Mouse (Mus musculus) liver, adult 2 months (tissue): Measurements from ENCODE around the gene Cntn3. TPM values are rescaled to one million over a fixed set of nuclear protein-coding genes. Genes with fewer than 3 reads are reported as not detected.

Experiments
- DNase-seq: peaks from one replicate; pipeline ENCODE4 v3.0.0-alpha.2; 2011; ENCODE audit warnings: low read depth, low spot score; ENCODE audit errors: extremely low read depth
- H3K27ac ChIP-seq: fragments of 200-500 bp; replicated peaks from 2 replicates; pipeline ENCODE4 v1.5.1; 2012; ENCODE audit warnings: low read depth, mild to moderate bottlenecking, control low read depth, inconsistent platforms, low read length; ENCODE audit not compliant: insufficient read depth
- H3K27me3 ChIP-seq: fragments of 200-500 bp; 2 replicates; pipeline ENCODE4 v1.6.1; 2012; ENCODE audit warnings: mild to moderate bottlenecking, moderate library complexity, low read length, inconsistent platforms; ENCODE audit not compliant: control insufficient read depth, insufficient read depth
- H3K36me3 ChIP-seq: fragments of 200-500 bp; 2 replicates; pipeline ENCODE4 v1.6.1; 2012; ENCODE audit warnings: low read length, inconsistent platforms; ENCODE audit not compliant: control insufficient read depth, insufficient read depth
- H3K4me1 ChIP-seq: fragments of 200-500 bp; 2 replicates; pipeline ENCODE4 v1.6.1; 2011; ENCODE audit warnings: low read length; ENCODE audit not compliant: control insufficient read depth, insufficient read depth
- H3K4me3 ChIP-seq: fragments of 200-500 bp; 2 replicates; pipeline ENCODE4 v1.5.1; 2011; ENCODE audit warnings: low read depth, mild to moderate bottlenecking, control low read depth, low read length, moderate library complexity; ENCODE audit not compliant: insufficient read depth
- H3K79me2 ChIP-seq: fragments of 200-500 bp; 2 replicates; pipeline ENCODE4 v1.6.1; 2012; ENCODE audit warnings: inconsistent platforms, mild to moderate bottlenecking, low read length, moderate library complexity; ENCODE audit not compliant: control insufficient read depth, insufficient read depth
- H3K9ac ChIP-seq: fragments of 200-500 bp; 2 replicates; pipeline ENCODE4 v1.6.1; 2012; ENCODE audit warnings: low read depth, mild to moderate bottlenecking, control low read depth, inconsistent platforms, low read length
- CTCF ChIP-seq: fragments of 200-500 bp; IDR thresholded peaks from 2 replicates; pipeline ENCODE4 v1.5.1; 2011; ENCODE audit warnings: low read depth, low read length, control low read depth
- POLR2A ChIP-seq: fragments of 200-500 bp; IDR thresholded peaks from 2 replicates; pipeline ENCODE4 v1.6.1; 2011; ENCODE audit warnings: low read length, control low read depth; ENCODE audit not compliant: insufficient read depth; ENCODE audit errors: extremely low read depth
- WGBS: fragments of 180-500 bp; shearing (Covaris S2); methylation state at CpG from one replicate; pipeline ENCODE4 v1.1.7; 2018; 5-methylcytosine and 5-hydroxymethylcytosine counted together
- polyA plus RNA-seq: library from polyadenylated mRNA; depleted of rRNA; stranded (reverse); fragments of >200 nt; gene quantifications from 2 replicates; pipeline ENCODE4 v1.2.3, GENCODE M21; 2012
- total RNA-seq: library from RNA; depleted of rRNA; stranded (reverse); fragments of >200 nt; gene quantifications from 2 replicates; pipeline ENCODE4 v1.2.3, GENCODE M21; 2014

Gene Cntn3
- total and polyA plus RNA-seq, 2 experiments: not detected

GRCm38 (mm10) chr6:102427549-102427948 is 145.4 kb downstream of the Cntn3 start:
- Histone ChIP-seq H3K4me3 (no peak overlapping the region), H3K27ac (no peak overlapping the region), H3K79me2 (no peaks in the 10 kb centered on the region), H3K36me3 (no peaks in the 10 kb centered on the region), H3K4me1 (no peaks in the 10 kb centered on the region), H3K27me3 (no peaks in the 10 kb centered on the region), H3K9ac (no peak overlapping the region)
- WGBS: 88% methylated on average over 1 of the region's 1 CpGs
- TF ChIP-seq CTCF: no peak
- no peak for TF ChIP-seq POLR2A
- DNase-seq: no peak

- no peak for DNase-seq
- no peaks in the 10 kb centered on the region for H3K36me3 ChIP-seq
- no peak overlapping the region for H3K9ac ChIP-seq
- WGBS: 71% methylated on average over 1 of the region's 1 CpGs
- H3K4me3 ChIP-seq: no peak overlapping the region
- no peak overlapping the region for H3K27ac ChIP-seq
- no peak for TF ChIP-seq CTCF
- TF ChIP-seq POLR2A: no peak
- no peaks in the 10 kb centered on the region for H3K4me1 ChIP-seq
- no peaks in the 10 kb centered on the region for H3K27me3 ChIP-seq
- H3K79me2 ChIP-seq: no peaks in the 10 kb centered on the region
These were observed 151.1 kb downstream of the Cntn3 start for GRCm38 (mm10) chr6:102421781-102422180.

GRCm38 (mm10) chr6:102388590-102388989 is 184.3 kb downstream of the Cntn3 start:
- Histone ChIP-seq H3K4me3 (no peak overlapping the region), H3K36me3 (no peaks in the 10 kb centered on the region), H3K27me3 (no peaks in the 10 kb centered on the region), H3K9ac (no peak overlapping the region), H3K4me1 (no peaks in the 10 kb centered on the region), H3K27ac (no peak overlapping the region), H3K79me2 (no peaks in the 10 kb centered on the region)
- 84% methylated on average over 4 of the region's 4 CpGs for WGBS
- no peak for DNase-seq
- TF ChIP-seq CTCF: no peak
- TF ChIP-seq POLR2A: no peak

GRCm38 (mm10) chr6:102372112-102372511 is 200.8 kb downstream of the Cntn3 start:
- DNase-seq: no peak
- no peaks in the 10 kb centered on the region for H3K79me2 ChIP-seq
- H3K27me3 ChIP-seq: no peaks in the 10 kb centered on the region
- H3K9ac ChIP-seq: no peak overlapping the region
- WGBS: 28% methylated on average over 1 of the region's 1 CpGs
- no peak for TF ChIP-seq POLR2A
- no peak for TF ChIP-seq CTCF
- no peak overlapping the region for H3K27ac ChIP-seq
- no peak overlapping the region for H3K4me3 ChIP-seq
- H3K36me3 ChIP-seq: no peaks in the 10 kb centered on the region
- H3K4me1 ChIP-seq: no peaks in the 10 kb centered on the region

- no peaks in the 10 kb centered on the region for H3K36me3 ChIP-seq
- H3K4me1 ChIP-seq: no peaks in the 10 kb centered on the region
- H3K27me3 ChIP-seq: no peaks in the 10 kb centered on the region
- TF ChIP-seq POLR2A (no peak), CTCF (no peak)
- H3K4me3 ChIP-seq: no peak overlapping the region
- no peaks in the 10 kb centered on the region for H3K79me2 ChIP-seq
- H3K27ac ChIP-seq: no peak overlapping the region
- no peak for DNase-seq
- H3K9ac ChIP-seq: no peak overlapping the region
These were observed 209.0 kb downstream of the Cntn3 start for GRCm38 (mm10) chr6:102363880-102364279.

GRCm38 (mm10) chr6:102363291-102363832 is 209.5 kb downstream of the Cntn3 start:
- WGBS: 75% methylated on average over 3 of the region's 3 CpGs
- TF ChIP-seq POLR2A: no peak
- TF ChIP-seq CTCF: no peak

More at GRCm38 (mm10) chr6:102363291-102363832, 209.5 kb downstream of the Cntn3 start:
- Histone ChIP-seq H3K27me3 (no peaks in the 10 kb centered on the region), H3K79me2 (no peaks in the 10 kb centered on the region), H3K36me3 (no peaks in the 10 kb centered on the region), H3K4me1 (no peaks in the 10 kb centered on the region), H3K9ac (no peak overlapping the region), H3K27ac (no peak overlapping the region), H3K4me3 (no peak overlapping the region)
- DNase-seq: no peak
